Mouse (Mus musculus) heart, adult 8-10 months (tissue): ENCODE results near the gene Disp3. TPM values are rescaled to one million over a fixed set of nuclear protein-coding genes. Genes with fewer than 3 reads are reported as not detected.

ENCODE experiments used
- DNase-seq: peaks from one replicate; pipeline ENCODE4 v3.0.0; 2022; ENCODE audit warnings: low spot score
- total RNA-seq, 4 experiments: library from RNA; stranded (reverse); gene quantifications; 2 replicates each; pipeline ENCODE4 v1.2.4; 2022

Gene Disp3
- under 1 TPM in 1 of 4 experiments, not detected in 3; 0.06 TPM for total RNA-seq

- DNase-seq = no peak
Measured at GRCm38 (mm10) chr4:148287476-148288054, at the start of gene Disp3. Gene Disp3 (minus strand): TSS chr4:148287965.

DNA sequence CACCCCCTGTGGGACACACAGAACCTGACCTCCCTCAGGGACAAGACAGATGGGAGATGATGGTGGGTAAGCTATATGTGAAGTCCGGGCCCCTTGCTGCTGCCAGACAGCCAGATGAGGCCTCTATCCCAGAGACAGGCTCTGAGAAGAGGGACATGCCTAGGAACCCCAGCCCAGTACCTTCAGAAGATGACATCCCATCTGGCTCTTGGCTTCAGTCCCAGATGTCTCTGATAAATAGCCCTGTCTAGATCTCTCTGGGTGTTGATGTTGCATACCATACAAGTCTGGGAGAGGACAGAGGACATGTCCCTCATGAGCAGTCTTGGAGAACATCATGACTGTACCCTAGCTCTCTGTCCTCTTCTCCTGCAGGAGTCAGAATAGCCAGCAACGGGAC is 42.5 kb upstream of the Disp3 start:
- no peak for DNase-seq

GRCm38 (mm10) chr4:148329431-148329830 is 41.7 kb upstream of the Disp3 start:
- no peak for DNase-seq

DNA sequence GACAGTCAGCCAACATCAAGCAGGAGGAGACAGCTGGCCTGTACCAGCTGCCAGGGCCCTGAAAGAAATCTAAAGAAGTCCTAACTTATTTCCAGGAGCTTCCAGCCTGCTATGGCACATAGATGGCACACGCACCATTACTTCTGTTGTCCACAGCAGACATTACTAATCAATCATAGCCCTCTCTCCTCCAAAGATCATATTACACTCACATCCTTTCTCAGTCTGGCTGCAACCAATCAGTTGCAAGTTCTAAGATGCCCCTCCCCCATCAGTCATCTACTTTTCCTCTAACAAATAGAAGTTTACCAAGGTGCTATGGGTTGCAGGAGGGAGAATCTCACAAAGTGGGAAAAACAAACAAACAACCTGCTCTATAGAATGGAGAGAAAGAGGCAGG is 40.5 kb upstream of the Disp3 start:
- no peak for DNase-seq

GRCm38 (mm10) chr4:148327266-148327997 is 39.7 kb upstream of the Disp3 start:
- no peak for DNase-seq

GRCm38 (mm10) chr4:148326791-148327190 is 39.0 kb upstream of the Disp3 start:
- no peak for DNase-seq

DNA sequence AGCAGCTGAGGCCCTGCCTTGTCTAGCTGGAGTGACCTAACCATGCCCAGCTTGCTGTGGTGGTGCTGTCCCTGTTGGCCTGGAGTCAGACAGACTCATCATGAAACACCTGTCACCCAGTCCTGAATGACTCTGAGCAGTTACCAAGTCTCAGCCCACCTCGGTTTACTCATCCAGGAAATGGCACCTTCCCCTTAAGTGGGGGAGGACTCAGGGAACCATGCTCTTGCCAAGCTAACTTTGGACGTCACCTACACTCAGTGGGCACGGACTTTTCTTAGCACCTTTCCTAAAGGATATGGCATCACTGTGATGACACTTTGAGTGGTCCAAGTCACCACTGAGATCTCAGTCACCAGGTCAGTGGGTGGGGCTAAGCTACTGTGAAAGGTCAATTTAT is 38.2 kb upstream of the Disp3 start:
- DNase-seq = no peak

DNA sequence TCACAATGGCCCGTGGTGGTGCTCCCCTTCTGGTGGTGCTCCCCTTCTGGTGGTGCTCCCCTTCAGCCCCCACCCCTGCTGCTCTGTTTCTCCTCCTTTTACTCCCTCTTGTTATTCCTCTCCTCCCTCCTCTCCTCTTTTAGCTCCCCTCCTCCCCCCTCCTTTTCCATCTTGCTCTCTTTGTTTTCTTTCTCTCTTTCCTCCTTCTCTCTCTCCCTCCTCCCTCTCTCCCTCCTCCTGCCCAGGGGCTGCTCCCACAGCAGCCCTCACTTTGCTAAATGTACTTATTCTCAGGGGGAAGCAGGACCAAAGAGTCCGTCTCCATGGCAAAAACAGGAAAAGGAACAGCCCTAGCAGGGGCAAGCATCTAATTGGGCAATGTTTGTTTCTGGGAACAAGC is 37.3 kb upstream of the Disp3 start:
- no peak for DNase-seq

GRCm38 (mm10) chr4:148322152-148322551 is 34.4 kb upstream of the Disp3 start:
- DNase-seq = no peak

- no peak for DNase-seq
Measured at GRCm38 (mm10) chr4:148319366-148319765, 31.6 kb upstream of the Disp3 start.

DNA sequence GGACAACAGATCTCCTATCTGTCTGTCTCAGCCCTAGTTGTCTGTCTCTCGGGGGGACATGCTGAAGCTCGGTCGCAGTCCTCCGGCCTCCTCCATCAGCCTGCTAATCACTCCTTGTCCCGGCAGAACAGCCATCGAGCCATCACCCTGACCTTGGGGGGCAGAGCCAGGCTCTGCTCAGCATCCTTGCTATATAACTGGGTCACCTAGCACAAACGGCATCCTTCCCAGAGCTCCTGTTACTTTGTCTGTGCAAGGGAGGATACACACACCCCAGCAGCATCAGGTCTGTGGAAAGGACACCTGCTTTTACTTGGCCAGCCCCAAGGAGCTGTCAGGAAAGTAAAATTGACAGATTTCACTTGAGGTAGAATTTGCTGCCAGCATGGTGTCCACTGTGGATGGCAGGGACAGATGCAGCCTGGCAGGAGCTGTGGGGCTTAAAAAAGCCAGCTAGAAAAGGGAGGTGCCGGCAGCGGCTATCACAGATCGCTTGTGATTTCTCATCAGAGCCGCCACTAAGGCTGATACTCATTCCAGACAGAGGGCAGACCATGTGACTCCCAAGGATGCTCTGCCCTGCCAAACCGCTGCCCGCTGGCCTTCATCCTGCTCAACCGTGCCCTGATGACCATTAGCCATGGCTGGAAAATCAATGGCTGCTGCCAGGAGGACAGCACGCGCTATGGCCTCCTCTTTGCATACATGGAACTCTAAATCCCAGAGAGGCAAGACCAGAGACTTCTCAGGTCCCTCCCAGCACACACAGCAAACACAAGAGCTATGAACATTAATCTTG is 27.8 kb upstream of the Disp3 start:
- no peak for DNase-seq

DNA sequence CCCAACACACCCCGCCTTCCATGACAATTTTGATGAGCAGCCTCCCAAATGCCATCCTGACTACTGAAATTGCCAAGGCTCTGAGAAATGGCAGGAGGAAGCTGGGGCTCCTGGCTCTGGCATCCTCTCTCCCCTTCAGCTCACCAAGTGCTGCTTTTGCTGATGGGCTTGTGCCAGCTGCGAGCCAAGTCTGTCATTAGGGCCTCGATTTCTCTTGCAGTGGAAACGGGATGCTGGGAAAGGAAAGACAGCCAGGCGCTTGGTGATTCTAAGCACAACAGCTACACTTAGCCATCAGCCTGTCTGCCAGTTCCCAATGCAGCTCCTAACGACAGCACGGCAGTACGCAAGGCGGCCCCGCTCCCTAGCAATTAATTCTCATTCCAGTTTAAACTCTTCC is 26.6 kb upstream of the Disp3 start:
- DNase-seq = no peak

- no peak for DNase-seq
Measured at GRCm38 (mm10) chr4:148313601-148314000, 25.8 kb upstream of the Disp3 start.

GRCm38 (mm10) chr4:148312296-148313116 is 24.7 kb upstream of the Disp3 start:
- DNase-seq = no peak

DNA sequence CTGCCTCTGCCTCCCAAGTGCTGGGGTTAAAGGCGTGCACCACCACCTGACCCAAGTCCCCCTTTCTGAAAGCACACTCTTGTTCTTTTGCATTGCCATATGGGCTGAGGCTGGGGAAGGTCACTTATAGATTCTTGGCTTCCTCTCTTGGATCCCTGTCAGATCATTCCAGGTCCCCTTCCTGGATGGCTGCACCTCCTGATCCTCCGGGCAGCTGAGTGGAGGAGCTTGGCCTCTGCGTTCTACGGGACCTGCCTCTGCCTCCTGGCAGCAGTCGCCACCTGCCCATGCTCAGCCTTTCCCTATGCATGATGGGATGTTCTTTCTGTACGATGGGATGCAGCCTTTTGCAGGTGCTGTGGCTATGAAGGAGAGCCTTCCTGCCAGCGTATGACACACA is 23.1 kb upstream of the Disp3 start:
- no peak for DNase-seq

DNA sequence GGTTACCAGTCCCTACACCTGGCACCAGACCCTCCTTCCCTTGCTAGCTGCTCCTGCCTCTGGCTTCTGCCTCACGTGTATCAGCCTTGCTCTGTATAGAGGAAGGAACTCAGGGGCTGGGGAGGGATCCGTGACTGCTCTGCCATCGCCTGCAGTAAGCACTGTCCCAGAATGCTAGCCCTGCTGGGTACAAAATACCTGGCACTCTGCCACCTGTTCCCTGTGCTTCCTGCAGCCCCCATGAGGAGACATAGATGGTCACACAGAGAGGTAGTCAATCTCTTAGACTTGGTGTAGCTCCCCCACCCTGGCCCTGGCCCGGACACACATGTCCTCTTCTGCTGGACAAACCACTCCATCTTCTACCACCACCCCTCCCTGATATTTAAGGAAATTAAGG is 22.4 kb upstream of the Disp3 start:
- DNase-seq = no peak

DNA sequence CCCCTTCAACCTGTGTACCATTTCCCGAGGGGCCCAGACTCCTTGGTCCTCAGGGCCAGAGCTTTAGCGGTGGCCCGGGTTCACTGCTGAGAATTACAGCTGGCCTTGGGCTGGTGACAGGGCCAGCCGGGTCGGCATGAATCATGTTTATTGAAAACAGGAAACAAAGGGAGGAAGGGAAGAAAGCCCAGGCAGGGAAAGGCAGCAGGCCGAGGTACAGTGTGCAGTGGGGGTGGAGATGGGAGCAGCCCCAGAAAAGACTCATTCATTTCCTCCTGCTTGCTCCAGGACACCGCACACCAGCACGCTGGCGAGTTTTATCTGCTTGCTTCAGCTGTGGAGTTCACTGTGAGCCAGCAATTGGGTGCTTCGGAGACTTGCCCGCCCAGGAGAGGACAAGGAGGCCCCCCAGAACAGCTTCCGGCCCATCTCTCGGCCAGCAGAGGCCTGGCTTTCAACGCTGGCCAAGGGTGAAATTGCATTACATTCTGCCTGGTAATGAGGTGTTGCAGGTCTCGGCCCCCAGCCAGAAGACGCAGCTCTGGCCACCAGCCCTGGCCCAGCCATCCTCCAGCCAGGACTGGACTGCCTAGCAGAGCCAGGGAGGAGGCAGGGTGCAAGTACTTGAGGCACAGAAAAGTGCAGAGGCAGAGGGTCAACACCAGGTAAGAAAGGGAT is 18.8 kb upstream of the Disp3 start:
- no peak for DNase-seq

DNA sequence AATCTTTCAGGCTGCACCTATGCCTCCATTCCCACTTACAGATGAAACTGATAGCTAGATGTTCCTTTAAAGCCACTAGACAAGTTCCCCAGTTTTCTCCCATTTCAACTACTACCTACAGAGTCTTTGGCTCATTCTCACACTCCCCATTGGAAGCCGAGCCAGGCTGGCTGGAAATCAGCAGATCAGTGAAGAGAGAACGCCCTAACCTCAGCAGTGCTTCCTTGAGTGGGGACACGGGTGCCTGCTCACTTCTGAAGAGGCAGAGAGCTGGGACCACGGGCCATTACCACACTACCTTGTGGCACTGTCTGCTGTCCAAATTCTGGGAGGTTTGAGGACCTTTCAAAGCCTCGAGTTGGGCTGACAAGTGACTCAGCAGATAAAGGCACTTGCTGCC is 11.0 kb upstream of the Disp3 start:
- DNase-seq = no peak

DNA sequence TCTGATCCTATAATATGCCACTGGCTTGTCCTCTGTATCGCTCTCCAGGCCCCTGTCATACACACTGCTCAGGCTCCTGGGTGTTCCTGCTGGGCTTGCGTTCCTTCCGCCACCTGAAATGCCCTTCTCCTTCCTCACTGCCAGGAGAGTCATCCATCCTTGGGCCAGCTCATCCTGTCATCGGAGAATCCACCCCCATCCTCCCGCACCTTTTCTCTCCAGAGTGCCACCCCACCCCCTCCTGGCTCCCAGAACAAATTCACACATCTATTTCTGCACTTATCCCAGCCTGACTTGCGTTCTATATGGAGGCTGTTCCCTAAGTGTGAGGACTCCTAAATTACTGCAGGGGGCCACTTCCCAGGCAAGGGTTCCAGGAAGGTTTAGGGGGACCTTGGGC is 9.9 kb upstream of the Disp3 start:
- DNase-seq = no peak

DNA sequence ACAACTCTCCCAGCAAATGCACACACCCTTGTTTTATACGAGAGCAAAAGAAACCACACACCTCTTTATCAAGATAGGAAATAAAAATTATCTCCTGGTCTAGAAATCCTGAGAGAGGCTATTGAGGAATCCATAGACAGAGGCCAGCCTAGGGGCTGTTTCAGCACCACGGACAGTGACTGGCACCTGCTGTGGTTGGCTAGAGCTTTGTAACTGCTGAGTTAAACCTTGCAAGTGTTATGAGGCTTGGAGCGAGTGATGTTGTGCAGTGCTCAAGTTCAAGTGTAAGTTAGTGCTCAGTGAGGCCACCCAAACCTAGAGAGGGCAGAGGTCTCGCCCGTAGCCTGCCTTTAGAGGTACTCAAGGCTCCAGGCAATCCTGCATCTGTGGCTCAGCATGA is 5.6 kb upstream of the Disp3 start:
- DNase-seq = no peak

- DNase-seq = no peak
Measured at GRCm38 (mm10) chr4:148291849-148292248, 4.1 kb upstream of the Disp3 start.
